Mouse (Mus musculus) embryonic fibroblast, embryonic 13.5 days (primary cell): Measurements from ENCODE around the gene Vmn2r71.

Experiments used
- CTCF ChIP-seq: IDR thresholded peaks from 2 replicates; pipeline ENCODE4 v1.5.1; 2011; ENCODE audit warnings: mild to moderate bottlenecking, control low read depth, low read length, moderate library complexity, borderline replicate concordance; ENCODE audit not compliant: insufficient read depth
- POLR2A ChIP-seq: IDR thresholded peaks from 2 replicates; pipeline ENCODE4 v1.6.1; 2011; ENCODE audit warnings: low read depth, mild to moderate bottlenecking, control low read depth, low read length, moderate library complexity

- TF ChIP-seq CTCF = no peak
- no peak for TF ChIP-seq POLR2A
Measured at GRCm38 (mm10) chr7:85569092-85569491, 6.2 kb downstream of the Vmn2r71 start, which contains the start of gene Vmn2r70.
